Mouse (Mus musculus) cerebellum, adult 9-10 months (tissue): ENCODE data around the gene Tdp2.

Experiments
- DNase-seq: peaks from one replicate; pipeline ENCODE4 v3.0.0; 2022

Tdp2 gene

GRCm38 (mm10) chr13:24882411-24882810, 50.9 kb downstream of the Tdp2 start:
- DNase-seq, result no peak

- no peak for DNase-seq
Observed at GRCm38 (mm10) chr13:24889554-24889953, 58.1 kb downstream of the Tdp2 start.
